Mouse (Mus musculus): ENCODE results near the gene Procr. TPM values are rescaled to one million over a fixed set of nuclear protein-coding genes. Genes with fewer than 3 reads are reported as not detected.

Gene Procr
- total RNA-seq, 1 experiment = 8.0 TPM

DNA sequence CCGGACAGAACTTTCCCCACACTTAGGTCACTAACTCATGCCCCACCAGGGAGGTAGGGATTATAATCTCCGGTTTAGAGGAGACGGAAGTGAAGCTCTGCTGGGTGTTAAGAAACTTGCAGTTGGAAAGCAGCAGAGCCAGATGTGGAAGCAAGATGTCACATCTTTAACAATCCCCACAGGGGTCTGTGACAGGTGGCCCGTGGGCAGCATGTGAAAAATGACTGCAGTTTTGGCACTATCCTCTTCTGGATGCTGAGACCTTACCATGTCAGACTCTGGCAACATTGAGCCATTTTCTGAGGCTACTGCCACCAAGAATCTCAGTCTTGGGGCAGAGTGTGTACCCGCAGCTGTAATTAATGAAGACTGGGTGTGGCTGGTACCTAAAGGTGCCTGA lies 53.1 kb downstream of the Procr start:
- TF ChIP-seq CHD2 (IDR thresholded peaks at IDR 0.05; ENCODE audit: low read depth, low read length) = no peak
- TF ChIP-seq ZNF384 (IDR thresholded peaks at IDR 0.05; ENCODE audit: low read depth, low read length) = no peak
- no peak for TF ChIP-seq MAFK (IDR thresholded peaks at IDR 0.05; ENCODE audit: insufficient read depth, low read depth, low read length)
- no peak for TF ChIP-seq ZC3H11A (IDR thresholded peaks at IDR 0.05; ENCODE audit: borderline replicate concordance, low read depth, low read length)
- no peak for TF ChIP-seq HCFC1 (IDR thresholded peaks at IDR 0.05; ENCODE audit: borderline replicate concordance, insufficient read depth, low read length)
- DNase-seq (ENCODE audit: low read depth, low spot score) = no peak
- Histone ChIP-seq H3K4me3 (ENCODE audit: insufficient read depth in 1 of 2, low read depth in 1 of 2, low read length in 2 of 2, poor library complexity in 1 of 2, severe bottlenecking in 1 of 2) (no peak overlapping the region), H3K9ac (ENCODE audit: insufficient read depth, low read depth, low read length, poor library complexity, severe bottlenecking) (no peak overlapping the region), H3K4me1 (ENCODE audit: control insufficient read depth in 2 of 2, insufficient read depth in 2 of 2, low read length in 2 of 2, poor library complexity in 1 of 2) (no peaks in the 10 kb centered on the region), H3K9me3 (ENCODE audit: control insufficient read depth, insufficient read depth, low read depth, low read length) (no peaks in the 10 kb centered on the region), H3K36me3 (ENCODE audit: control insufficient read depth, insufficient read depth, low read length, poor library complexity, severe bottlenecking) (no peaks in the 10 kb centered on the region), H3K27ac (ENCODE audit: insufficient read depth, low read depth, low read length, poor library complexity, severe bottlenecking) (no peak overlapping the region)
- in situ Hi-C loops (cut with MboI; ENCODE audit: low sequenced_read_pairs in 2 of 2, unreplicated experiment in 2 of 2) = no loop called here

Other genes with a start within 250 kb of the Procr start
- gene Acss2, start 233.2 kb upstream of the Procr start, total RNA-seq (2012; rRNA removed) = 5.3 and 8.4 TPM in 2 replicates
- 3.6 and 5.2 TPM in 2 replicates for gene Ggt7, start 232.9 kb upstream of the Procr start, total RNA-seq (2012; rRNA removed)
- 17.8 and 27.8 TPM in 2 replicates for gene Gss, start 158.3 kb upstream of the Procr start, total RNA-seq (2012; rRNA removed)
- 5.4 and 8.0 TPM in 2 replicates for gene Myh7b, start 139.9 kb upstream of the Procr start, total RNA-seq (2012; rRNA removed)
- 40.1 and 50.0 TPM in 2 replicates for gene Trpc4ap, start 58.7 kb upstream of the Procr start, total RNA-seq (2012; rRNA removed)
- 38.4 and 59.5 TPM in 2 replicates for gene Edem2, start 21.6 kb upstream of the Procr start, total RNA-seq (2012; rRNA removed)
- not detected in 2 replicates for gene Gm17581, start 15.3 kb upstream of the Procr start, total RNA-seq (2012; rRNA removed)
- gene Mmp24, start 24.2 kb downstream of the Procr start, total RNA-seq (2012; rRNA removed) = 0.76 and 1.3 TPM in 2 replicates
- gene BC029722, start 68.3 kb downstream of the Procr start, total RNA-seq (2012; rRNA removed) = 4.1 and 7.0 TPM in 2 replicates
- 199 and 204 TPM in 2 replicates for gene Eif6, start 75.8 kb downstream of the Procr start, total RNA-seq (2012; rRNA removed)
- 0.13 and 0.21 TPM in 2 replicates for gene Fam83c, start 83.7 kb downstream of the Procr start, total RNA-seq (2012; rRNA removed)
- gene Uqcc1, start 179.2 kb downstream of the Procr start, total RNA-seq (2012; rRNA removed) = 61.7 and 81.6 TPM in 2 replicates
- gene Gm15557, start 189.6 kb downstream of the Procr start, total RNA-seq (2012; rRNA removed) = not detected in 2 replicates
- 0.09 and 0.11 TPM in 2 replicates for gene Gdf5, start 194.2 kb downstream of the Procr start, total RNA-seq (2012; rRNA removed)
- gene Cep250, start 205.3 kb downstream of the Procr start, total RNA-seq (2012; rRNA removed) = 22.2 and 24.2 TPM in 2 replicates